Mouse (Mus musculus) stomach, postnatal 0 days (tissue): ENCODE results near the gene Galnt2. TPM values are rescaled to one million over a fixed set of nuclear protein-coding genes. Genes with fewer than 3 reads are reported as not detected.

Experiments
- ATAC-seq: fragments of 200-750 bp; cut with Nextera tagmentation; 2 replicates; pipeline ENCODE4 v1.8.0; 2017; ENCODE audit not compliant: low FRiP score, low TSS enrichment
- DNase-seq: peaks from one replicate; pipeline ENCODE4 v3.0.0-alpha.2; 2016; ENCODE audit warnings: low spot score
- H3K27ac ChIP-seq: fragments of 300-500 bp; sonication (generic); replicated peaks from 2 replicates; pipeline ENCODE4 v1.5.1; 2014; ENCODE audit warnings: mild to moderate bottlenecking, control low read depth
- H3K27me3 ChIP-seq: fragments of 300-500 bp; sonication (generic); 2 replicates; pipeline ENCODE4 v1.6.1; 2014; ENCODE audit warnings: low read length; ENCODE audit not compliant: control insufficient read depth, insufficient read depth
- H3K36me3 ChIP-seq: fragments of 300-500 bp; sonication (generic); 2 replicates; pipeline ENCODE4 v1.6.1; 2014; ENCODE audit warnings: low read length, mixed read lengths; ENCODE audit not compliant: control insufficient read depth, insufficient read depth
- H3K4me1 ChIP-seq: fragments of 300-500 bp; sonication (generic); replicated peaks from 2 replicates; pipeline ENCODE4 v1.6.1; 2014; ENCODE audit warnings: antibody characterized with exemption; ENCODE audit not compliant: control insufficient read depth, insufficient read depth
- H3K4me2 ChIP-seq: fragments of 300-500 bp; sonication (generic); replicated peaks from 2 replicates; pipeline ENCODE4 v1.6.1; 2014; ENCODE audit warnings: low read depth, mild to moderate bottlenecking, control low read depth, moderate library complexity
- H3K4me3 ChIP-seq: fragments of 300-500 bp; sonication (generic); 2 replicates; pipeline ENCODE4 v1.5.1; 2014; ENCODE audit warnings: low read depth, low read length, control low read depth
- H3K9ac ChIP-seq: fragments of 300-500 bp; sonication (generic); 2 replicates; pipeline ENCODE4 v1.6.1; 2014; ENCODE audit warnings: mild to moderate bottlenecking, low read length, control low read depth, mixed read lengths
- H3K9me3 ChIP-seq: fragments of 300-500 bp; sonication (generic); 2 replicates; pipeline ENCODE4 v1.6.1; 2016; ENCODE audit warnings: low read length; ENCODE audit not compliant: control insufficient read depth
- CTCF ChIP-seq: IDR thresholded peaks from 2 replicates; pipeline ENCODE4 v1.5.1; 2016; ENCODE audit warnings: antibody characterized with exemption, low read depth, mild to moderate bottlenecking, moderate library complexity
- EP300 ChIP-seq: optimal IDR thresholded peaks from 2 replicates; pipeline ENCODE3; 2016; ENCODE audit warnings: antibody characterized with exemption
- WGBS: fragments of 180-500 bp; shearing (Covaris S2); extraction: QIAGEN DNeasy Blood & Tissue Kit; methylation state at CpG from one replicate; pipeline ENCODE4 v1.1.7; 2014; 5-methylcytosine and 5-hydroxymethylcytosine counted together
- polyA plus RNA-seq: library from polyadenylated mRNA; unstranded; fragments of >200 nt; fragmentation: Nextera tagmentation; extraction: Ambion mirVana; gene quantifications from 2 replicates; pipeline ENCODE4 v1.2.1, GENCODE M21; 2015

Galnt2 gene
- polyA plus RNA-seq, 1 experiment from 2014 or later = 48.6 TPM

- 0 out of 2 replicates have a peak overlapping the region, but pooled peaks have one; percentile 23 for H3K9ac ChIP-seq
- H3K4me3 ChIP-seq = no peak overlapping the region
- TF ChIP-seq EP300 (no peak), CTCF (no peak)
- no peak overlapping the region for H3K4me2 ChIP-seq
- H3K36me3 ChIP-seq = peaks cover 2% of the 10 kb centered on the region
- no peaks in the 10 kb centered on the region for H3K9me3 ChIP-seq
- WGBS = 49% methylated on average over 12 of the region's 12 CpGs
- no peak for DNase-seq
- no peaks in the 10 kb centered on the region for H3K27me3 ChIP-seq
- H3K4me1 ChIP-seq = no peaks in the 10 kb centered on the region; the same call in 1 of the 2 replicates
- H3K27ac ChIP-seq = 0 out of 2 replicates have a peak overlapping the region, but pooled peaks have one; percentile 18
- no peak for ATAC-seq
Observed at GRCm38 (mm10) chr8:124321227-124321840, 90.1 kb downstream of the Galnt2 start.

DNA sequence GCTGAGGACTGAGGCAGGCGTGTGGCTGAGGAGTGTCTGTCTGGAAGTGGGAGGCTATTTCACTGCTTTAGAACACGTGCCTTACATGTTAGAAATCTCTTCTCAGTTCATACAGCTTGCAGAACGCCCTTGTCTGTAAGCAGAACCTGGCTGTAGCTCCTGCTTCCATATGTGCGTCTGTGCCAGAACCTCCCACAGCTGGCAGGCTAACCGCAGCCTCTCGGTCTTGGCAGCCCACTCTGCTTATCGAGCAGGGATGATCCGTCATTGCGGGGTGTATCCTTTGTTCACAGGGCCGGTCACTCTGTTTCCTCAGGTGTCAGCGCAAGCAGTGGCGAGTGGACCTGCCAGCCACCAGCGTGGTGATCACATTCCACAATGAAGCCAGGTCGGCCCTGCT, 92.2 kb downstream of the Galnt2 start:
- H3K4me2 ChIP-seq = no peak overlapping the region
- DNase-seq (peak; percentile 33), ATAC-seq (no peak)
- H3K4me1 ChIP-seq = no peaks in the 10 kb centered on the region
- 72% methylated on average over 14 of the region's 14 CpGs for WGBS
- no peak overlapping the region for H3K27ac ChIP-seq
- H3K9me3 ChIP-seq = no peaks in the 10 kb centered on the region
- H3K36me3 ChIP-seq = peaks cover 10% of the 10 kb centered on the region
- TF ChIP-seq EP300 = no peak
- TF ChIP-seq CTCF = no peak
- H3K27me3 ChIP-seq = no peaks in the 10 kb centered on the region
- no peak overlapping the region for H3K4me3 ChIP-seq
- no peak overlapping the region for H3K9ac ChIP-seq

- H3K4me1 ChIP-seq = no peaks in the 10 kb centered on the region
- H3K36me3 ChIP-seq = peaks cover 15% of the 10 kb centered on the region
- DNase-seq (peak; percentile 50), ATAC-seq (peak; percentile 51)
- H3K27me3 ChIP-seq = no peaks in the 10 kb centered on the region
- no peak overlapping the region for H3K27ac ChIP-seq
- no peak overlapping the region for H3K9ac ChIP-seq
- TF ChIP-seq EP300 (no peak), CTCF (no peak)
- no peak overlapping the region for H3K4me3 ChIP-seq
- no peak overlapping the region for H3K4me2 ChIP-seq
- H3K9me3 ChIP-seq = no peaks in the 10 kb centered on the region
- 54% methylated on average over 7 of the region's 7 CpGs for WGBS
Observed at GRCm38 (mm10) chr8:124328259-124328658, 97.1 kb downstream of the Galnt2 start.

DNA sequence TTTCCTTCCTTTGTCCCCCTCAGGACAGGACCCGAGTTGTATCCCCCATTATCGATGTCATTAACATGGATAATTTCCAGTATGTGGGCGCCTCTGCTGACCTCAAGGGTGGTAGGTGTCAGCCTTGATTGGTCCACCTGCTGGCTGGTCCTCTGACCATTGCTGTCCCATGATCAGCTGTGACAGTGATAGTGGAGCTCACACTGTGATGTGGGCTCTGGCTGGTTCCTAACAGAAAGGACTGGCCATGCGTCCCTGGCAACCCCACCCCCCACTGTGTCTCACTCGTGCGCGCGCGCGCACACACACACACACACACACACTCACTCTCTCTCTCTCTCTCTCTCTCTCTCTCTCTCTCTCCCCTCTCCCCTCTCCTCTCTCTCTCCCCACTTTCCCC, 98.5 kb downstream of the Galnt2 start:
- Histone ChIP-seq H3K4me1 (no peaks in the 10 kb centered on the region), H3K27me3 (no peaks in the 10 kb centered on the region), H3K36me3 (peaks cover 18% of the 10 kb centered on the region), H3K9me3 (no peaks in the 10 kb centered on the region), H3K4me2 (no peak overlapping the region), H3K4me3 (no peak overlapping the region), H3K27ac (no peak overlapping the region), H3K9ac (no peak overlapping the region)
- no peak for TF ChIP-seq CTCF
- TF ChIP-seq EP300 = no peak
- WGBS = 85% methylated on average over 10 of the region's 10 CpGs
- no peak for ATAC-seq
- DNase-seq = no peak

DNA sequence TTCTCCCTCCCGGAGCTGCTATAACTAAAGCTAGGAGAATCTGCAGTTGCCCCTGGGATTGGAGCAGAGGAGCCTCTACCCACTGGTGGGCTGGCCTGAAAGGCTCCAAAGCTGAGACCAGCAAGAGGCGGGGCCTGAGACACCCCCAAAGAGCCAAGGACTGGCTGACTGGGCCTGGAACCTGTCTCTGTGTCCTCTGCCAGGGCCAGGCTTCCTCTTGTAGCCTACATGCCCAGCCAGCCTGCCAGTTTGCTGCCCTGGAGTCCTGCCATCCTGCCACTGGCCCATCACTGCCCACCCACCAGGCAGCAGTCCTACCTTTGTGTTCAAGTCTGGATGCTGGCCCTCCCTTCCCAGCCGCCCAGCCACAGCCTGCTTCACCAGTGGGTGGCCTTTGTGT, 99.2 kb downstream of the Galnt2 start:
- 79% methylated on average over 3 of the region's 3 CpGs for WGBS
- Histone ChIP-seq H3K4me1 (no peaks in the 10 kb centered on the region), H3K9ac (no peak overlapping the region), H3K4me2 (no peak overlapping the region), H3K27ac (no peak overlapping the region), H3K36me3 (peaks cover 17% of the 10 kb centered on the region), H3K9me3 (no peaks in the 10 kb centered on the region), H3K4me3 (no peak overlapping the region), H3K27me3 (no peaks in the 10 kb centered on the region)
- TF ChIP-seq CTCF (no peak), EP300 (no peak)
- ATAC-seq (no peak), DNase-seq (no peak)

GRCm38 (mm10) chr8:124331094-124331493, 99.9 kb downstream of the Galnt2 start:
- no peak overlapping the region for H3K4me2 ChIP-seq
- peak; percentile 57; the same call in 1 of the 2 replicates for ATAC-seq
- H3K4me1 ChIP-seq = no peaks in the 10 kb centered on the region
- no peak overlapping the region for H3K4me3 ChIP-seq
- H3K27me3 ChIP-seq = no peaks in the 10 kb centered on the region
- no peak for TF ChIP-seq EP300
- TF ChIP-seq CTCF = no peak
- no peak overlapping the region for H3K9ac ChIP-seq
- peaks cover 22% of the 10 kb centered on the region for H3K36me3 ChIP-seq
- no peaks in the 10 kb centered on the region for H3K9me3 ChIP-seq
- H3K27ac ChIP-seq = no peak overlapping the region
- no peak for DNase-seq
- WGBS = 80% methylated on average over 3 of the region's 3 CpGs
